Mouse (Mus musculus) limb, embryonic 14.5 days (tissue): Measurements from ENCODE around the gene Sorcs1. TPM values are rescaled to one million over a fixed set of nuclear protein-coding genes. Genes with fewer than 3 reads are reported as not detected.

Experiments
- ATAC-seq: fragments of 200-750 bp; cut with Nextera tagmentation; 2 replicates; pipeline ENCODE4 v1.8.0; 2017; ENCODE audit warnings: low read depth, moderate number of reproducible peaks, moderate TSS enrichment; ENCODE audit not compliant: low FRiP score
- DNase-seq: peaks from one replicate; pipeline ENCODE4 v3.0.0-alpha.2; 2015; ENCODE audit warnings: low spot score
- H3K27ac ChIP-seq: fragments of 300-500 bp; sonication (generic); replicated peaks from 2 replicates; pipeline ENCODE4 v1.5.1; 2014; ENCODE audit warnings: low read depth, mild to moderate bottlenecking, low read length, moderate library complexity, mixed read lengths
- H3K27me3 ChIP-seq: fragments of 300-500 bp; sonication (generic); 2 replicates; pipeline ENCODE4 v1.6.1; 2014; ENCODE audit warnings: low read length, mixed read lengths; ENCODE audit not compliant: control insufficient read depth, insufficient read depth
- H3K36me3 ChIP-seq: fragments of 300-500 bp; sonication (generic); 2 replicates; pipeline ENCODE4 v1.6.1; 2014; ENCODE audit warnings: mild to moderate bottlenecking, low read length, moderate library complexity, mixed read lengths; ENCODE audit not compliant: control insufficient read depth, insufficient read depth
- H3K4me1 ChIP-seq: fragments of 300-500 bp; sonication (generic); 2 replicates; pipeline ENCODE4 v1.6.1; 2014; ENCODE audit warnings: antibody characterized with exemption, low read length, mixed read lengths; ENCODE audit not compliant: control insufficient read depth, insufficient read depth
- H3K4me2 ChIP-seq: fragments of 300-500 bp; sonication (generic); replicated peaks from 2 replicates; pipeline ENCODE4 v1.6.1; 2014; ENCODE audit warnings: low read depth, mild to moderate bottlenecking, low read length, moderate library complexity; ENCODE audit not compliant: severe bottlenecking
- H3K4me3 ChIP-seq: fragments of 300-500 bp; sonication (generic); replicated peaks from 2 replicates; pipeline ENCODE4 v1.5.1; 2014; ENCODE audit warnings: low read length
- H3K9ac ChIP-seq: fragments of 300-500 bp; sonication (generic); 2 replicates; pipeline ENCODE4 v1.6.1; 2014; ENCODE audit warnings: mild to moderate bottlenecking, low read depth, low read length, moderate library complexity; ENCODE audit not compliant: severe bottlenecking
- H3K9me3 ChIP-seq: fragments of 300-500 bp; sonication (generic); 2 replicates; pipeline ENCODE4 v1.6.1; 2016; ENCODE audit warnings: low read length; ENCODE audit not compliant: control insufficient read depth
- POLR2A ChIP-seq: fragments of 200-500 bp; IDR thresholded peaks from 2 replicates; pipeline ENCODE4 v1.8.0; 2012; ENCODE audit warnings: inconsistent platforms, mild to moderate bottlenecking, moderate library complexity, borderline replicate concordance; ENCODE audit not compliant: insufficient read depth, insufficient read length; ENCODE audit errors: extremely low read depth
- WGBS: fragments of 180-500 bp; shearing (Covaris S2); extraction: QIAGEN DNeasy Blood & Tissue Kit; methylation state at CpG from one replicate; pipeline ENCODE4 v1.1.7; 2014; 5-methylcytosine and 5-hydroxymethylcytosine counted together
- polyA plus RNA-seq, 2 experiments: library from polyadenylated mRNA; depleted of rRNA in 1 of 2; stranded (reverse) in 1 of 2; unstranded in 1 of 2; fragments of >200 nt; fragmentation: Nextera tagmentation in 1 of 2; extraction: Ambion mirVana in 1 of 2; gene quantifications; 2 replicates each; pipeline versions ENCODE4 v1.2.1 to v1.2.3; 2012 to 2014

The Sorcs1 gene
- polyA plus RNA-seq, 2 experiments: 2.1 to 3.2 TPM

GRCm38 (mm10) chr19:50258718-50259413 is 419.6 kb downstream of the Sorcs1 start:
- whole genome bisulfite sequencing: 38% methylated on average over 16 of the region's 16 CpGs
- Histone ChIP-seq H3K4me1 (no peaks in the 10 kb centered on the region), H3K9ac (no peak overlapping the region), H3K9me3 (no peaks in the 10 kb centered on the region), H3K36me3 (no peaks in the 10 kb centered on the region), H3K4me3 (no peak overlapping the region), H3K4me2 (no peak overlapping the region), H3K27me3 (no peaks in the 10 kb centered on the region), H3K27ac (no peak overlapping the region)
- TF ChIP-seq POLR2A: no peak
- ATAC-seq (no peak), DNase-seq (peak; percentile 63)

- no peak overlapping the region for H3K4me3 ChIP-seq
- DNase-seq (no peak), ATAC-seq (no peak)
- H3K27me3 ChIP-seq: no peaks in the 10 kb centered on the region
- 52% methylated on average over 5 of the region's 5 CpGs for WGBS
- no peaks in the 10 kb centered on the region for H3K4me1 ChIP-seq
- H3K9me3 ChIP-seq: no peaks in the 10 kb centered on the region
- H3K4me2 ChIP-seq: no peak overlapping the region
- no peaks in the 10 kb centered on the region for H3K36me3 ChIP-seq
- no peak overlapping the region for H3K9ac ChIP-seq
- TF ChIP-seq POLR2A: no peak
- H3K27ac ChIP-seq: no peak overlapping the region
Measured at GRCm38 (mm10) chr19:50220476-50220875, 458.0 kb downstream of the Sorcs1 start.

- Histone ChIP-seq H3K9me3 (no peaks in the 10 kb centered on the region), H3K36me3 (no peaks in the 10 kb centered on the region), H3K4me3 (no peak overlapping the region), H3K27me3 (no peaks in the 10 kb centered on the region), H3K4me1 (no peaks in the 10 kb centered on the region), H3K9ac (no peak overlapping the region), H3K4me2 (no peak overlapping the region), H3K27ac (no peak overlapping the region)
- no peak for DNase-seq
- no peak for TF ChIP-seq POLR2A
- 35% methylated on average over 7 of the region's 7 CpGs for WGBS
- no peak for ATAC-seq
Measured at GRCm38 (mm10) chr19:50214466-50215228, 463.8 kb downstream of the Sorcs1 start.

GRCm38 (mm10) chr19:50210456-50210855 is 468.0 kb downstream of the Sorcs1 start:
- H3K4me2 ChIP-seq: no peak overlapping the region
- ATAC-seq (no peak), DNase-seq (no peak)
- no peaks in the 10 kb centered on the region for H3K27me3 ChIP-seq
- no peak overlapping the region for H3K9ac ChIP-seq
- H3K4me3 ChIP-seq: no peak overlapping the region
- 51% methylated on average over 7 of the region's 7 CpGs for WGBS
- no peaks in the 10 kb centered on the region for H3K9me3 ChIP-seq
- no peak for TF ChIP-seq POLR2A
- H3K36me3 ChIP-seq: no peaks in the 10 kb centered on the region
- H3K27ac ChIP-seq: no peak overlapping the region
- no peaks in the 10 kb centered on the region for H3K4me1 ChIP-seq

- no peak for DNase-seq
- no peak for TF ChIP-seq POLR2A
Measured at GRCm38 (mm10) chr19:50204341-50204740, 474.1 kb downstream of the Sorcs1 start.

More at GRCm38 (mm10) chr19:50204341-50204740, 474.1 kb downstream of the Sorcs1 start:
- ATAC-seq: no peak
- WGBS: 82% methylated on average over 6 of the region's 6 CpGs
- Histone ChIP-seq H3K27ac (no peak overlapping the region), H3K9ac (no peak overlapping the region), H3K9me3 (no peaks in the 10 kb centered on the region), H3K4me1 (no peaks in the 10 kb centered on the region), H3K4me2 (no peak overlapping the region), H3K36me3 (no peaks in the 10 kb centered on the region), H3K27me3 (no peaks in the 10 kb centered on the region), H3K4me3 (no peak overlapping the region)
